Mouse (Mus musculus) frontal cortex, postnatal 10 days (tissue): Measurements from ENCODE around the gene Cdc42ep4.

Experiments
- DNase-seq, 2 experiments: peaks; one replicate each; pipeline ENCODE4 v3.0.0; 2022; ENCODE audit warnings: low spot score in 2 of 2, mixed read lengths in 1 of 2

The Cdc42ep4 gene

DNA sequence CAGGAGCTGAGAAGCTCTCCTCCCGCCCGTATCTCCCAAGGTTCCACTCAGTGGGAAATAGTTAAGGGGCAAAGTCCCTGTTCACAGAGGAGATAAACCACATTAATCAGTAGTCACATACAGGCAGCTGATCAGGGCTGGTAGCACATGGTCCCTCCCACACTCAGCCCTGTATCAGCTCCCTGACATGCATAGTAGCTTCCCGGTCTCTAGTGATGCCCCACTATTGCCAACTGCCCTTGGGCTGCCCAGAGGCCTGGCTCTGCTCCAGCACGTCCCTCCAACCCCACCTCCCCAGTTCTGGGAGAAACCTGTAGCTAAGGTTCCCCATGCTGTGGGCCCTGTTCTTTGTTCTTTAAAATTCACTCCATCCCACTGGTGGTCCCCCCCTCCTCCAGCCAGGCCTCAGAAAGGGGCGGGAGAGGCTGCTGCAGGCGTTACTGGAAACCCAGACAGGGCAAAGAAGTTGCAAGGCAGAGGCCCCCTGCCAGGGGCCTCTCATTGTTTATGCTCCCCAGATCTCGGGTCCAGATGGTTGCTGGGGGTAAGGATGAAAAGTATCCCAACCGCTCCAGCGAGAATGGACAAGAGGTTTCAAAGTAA, 1.8 kb downstream of the Cdc42ep4 start:
- DNase-seq, result no peak

DNA sequence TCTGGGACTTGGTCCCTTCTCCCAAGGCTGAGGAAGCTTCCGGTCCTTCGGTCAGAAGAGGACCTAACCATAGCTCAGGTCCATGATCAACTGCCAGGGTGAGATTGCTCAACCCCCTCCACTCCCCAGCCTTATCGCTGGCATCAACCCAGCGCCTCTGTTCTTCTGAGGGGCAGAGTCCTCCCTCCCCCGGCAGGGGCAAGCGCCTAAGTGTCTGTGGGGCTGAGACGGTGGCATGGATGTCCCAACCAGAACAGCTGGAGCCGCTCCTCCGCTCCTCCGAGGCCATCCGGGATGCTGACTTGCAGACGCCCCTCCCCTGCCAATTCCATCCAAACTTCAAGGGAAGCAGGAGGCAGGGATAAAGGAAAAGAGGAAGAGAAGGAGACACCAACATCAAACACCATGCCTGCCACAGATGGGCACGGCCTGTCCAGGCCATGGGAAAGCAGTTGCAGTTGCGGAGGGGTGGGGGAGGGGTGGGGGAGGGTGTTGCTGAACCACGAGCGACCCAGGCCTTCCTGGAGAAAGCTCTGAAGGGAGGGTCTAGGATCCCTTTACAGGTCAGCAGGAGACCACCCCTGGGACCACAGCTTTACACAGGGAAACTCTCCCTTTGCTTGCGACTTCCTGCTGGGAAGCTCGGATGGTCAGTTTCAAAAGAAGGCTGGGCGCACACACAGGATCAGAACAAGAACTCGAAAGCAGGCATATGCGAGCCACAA, 2.7 kb downstream of the Cdc42ep4 start:
- no peak for DNase-seq

DNA sequence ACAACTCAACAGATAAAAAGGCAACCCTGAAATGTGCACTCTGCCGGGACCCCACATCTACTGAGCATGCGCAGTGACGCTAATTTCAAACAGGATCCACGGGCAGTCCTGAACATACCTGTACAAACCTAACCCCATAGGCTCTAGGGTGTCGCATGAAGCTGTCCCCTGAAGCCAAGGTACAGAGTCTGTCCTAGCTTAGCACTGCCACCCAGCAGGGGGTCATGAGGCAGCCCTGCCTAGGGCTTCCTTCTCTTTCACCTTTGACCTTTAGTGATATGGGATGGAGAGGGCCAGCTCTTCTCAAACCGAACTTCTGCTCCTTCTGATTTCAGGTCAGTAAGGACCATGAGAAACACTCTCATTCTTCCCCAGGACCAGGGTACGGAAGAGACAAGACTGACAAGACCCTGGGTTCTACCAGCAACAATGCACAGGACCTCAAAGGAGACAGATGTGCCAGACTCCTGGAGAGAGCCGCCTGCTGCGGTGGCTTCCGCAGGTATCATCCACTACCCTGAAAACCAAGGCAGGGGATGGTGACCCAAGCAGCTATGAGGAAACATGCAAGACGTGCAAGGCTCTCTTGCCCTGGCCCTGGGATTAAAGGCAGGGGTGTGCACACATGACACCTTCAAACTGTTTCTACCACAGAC, 3.8 kb downstream of the Cdc42ep4 start:
- no peak for DNase-seq

DNA sequence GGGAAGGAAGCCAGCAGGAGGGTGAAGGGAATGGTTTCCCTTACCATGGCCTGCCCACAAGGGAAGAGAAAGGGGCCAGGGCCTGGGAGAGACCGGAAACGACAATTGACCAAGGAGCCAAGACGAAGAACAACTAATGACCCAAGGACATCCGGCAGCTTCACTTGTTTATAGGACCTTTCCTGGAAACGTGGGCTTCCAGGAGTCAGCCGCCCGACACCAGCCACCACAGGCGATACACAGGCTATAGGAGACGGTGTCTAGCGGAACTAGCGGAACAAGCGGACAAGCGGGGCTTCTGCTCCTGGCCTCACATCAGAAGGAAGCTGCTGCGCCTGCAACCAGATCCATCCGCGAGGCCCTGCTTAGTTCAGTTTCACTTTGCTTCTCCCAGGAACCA, 4.6 kb downstream of the Cdc42ep4 start:
- DNase-seq, result no peak

DNA sequence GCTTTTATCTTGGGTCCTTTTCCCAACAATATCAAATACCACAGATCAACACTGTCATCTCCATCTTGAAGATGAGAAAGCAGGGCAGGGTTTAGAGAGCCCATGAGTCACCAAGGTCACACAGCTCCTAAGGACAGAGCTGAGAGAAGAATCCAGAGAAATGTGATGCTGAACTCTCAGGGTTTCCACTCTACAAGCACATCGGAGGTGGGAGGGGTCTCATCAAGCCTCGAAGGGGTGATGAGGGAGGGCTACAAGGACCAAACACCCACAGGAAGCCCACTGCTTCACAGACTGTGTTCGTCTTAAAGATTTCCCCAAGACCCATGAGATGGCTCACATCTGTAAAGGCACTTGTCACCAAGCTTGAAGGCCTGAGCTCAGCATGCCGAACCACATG, 5.7 kb downstream of the Cdc42ep4 start:
- DNase-seq, result no peak

DNA sequence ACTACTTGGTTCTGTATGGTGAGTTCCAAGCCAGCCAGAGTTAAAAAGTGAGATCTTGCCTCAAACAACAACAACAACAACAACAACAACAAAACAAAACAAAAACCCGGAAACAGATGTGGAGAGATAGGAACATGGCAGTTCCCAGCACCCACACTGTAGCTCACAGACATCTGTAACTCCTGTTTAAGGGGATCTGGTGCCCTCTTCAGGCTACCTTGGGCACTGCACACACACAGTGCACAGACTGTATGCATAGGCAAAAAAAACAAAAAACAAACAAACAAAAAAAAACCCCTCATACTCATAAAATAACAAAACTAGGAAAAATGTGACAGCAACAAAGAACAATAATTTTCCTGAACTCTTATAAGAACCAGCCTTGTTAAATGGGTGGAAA, 8.7 kb downstream of the Cdc42ep4 start:
- no peak for DNase-seq

DNA sequence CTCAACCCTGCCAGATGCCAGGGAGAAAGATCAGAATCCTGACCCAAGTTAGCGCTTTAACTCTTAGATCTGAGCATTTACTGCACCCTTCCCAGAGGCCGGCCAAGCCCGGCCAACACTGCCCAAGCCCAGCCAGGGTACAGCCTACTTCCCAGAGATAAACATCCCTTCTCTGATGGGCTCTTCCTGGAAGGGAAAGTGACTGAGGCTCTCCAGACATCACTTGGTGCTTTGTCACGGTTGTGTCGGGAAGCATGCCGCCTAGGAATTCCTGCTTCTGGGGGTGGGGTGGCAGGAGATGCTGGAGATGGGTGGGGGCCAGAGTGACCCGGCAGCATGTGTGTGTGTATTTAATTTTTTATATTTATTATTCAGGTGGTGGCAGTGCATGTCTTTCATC, 11.6 kb downstream of the Cdc42ep4 start:
- DNase-seq, result no peak

DNA sequence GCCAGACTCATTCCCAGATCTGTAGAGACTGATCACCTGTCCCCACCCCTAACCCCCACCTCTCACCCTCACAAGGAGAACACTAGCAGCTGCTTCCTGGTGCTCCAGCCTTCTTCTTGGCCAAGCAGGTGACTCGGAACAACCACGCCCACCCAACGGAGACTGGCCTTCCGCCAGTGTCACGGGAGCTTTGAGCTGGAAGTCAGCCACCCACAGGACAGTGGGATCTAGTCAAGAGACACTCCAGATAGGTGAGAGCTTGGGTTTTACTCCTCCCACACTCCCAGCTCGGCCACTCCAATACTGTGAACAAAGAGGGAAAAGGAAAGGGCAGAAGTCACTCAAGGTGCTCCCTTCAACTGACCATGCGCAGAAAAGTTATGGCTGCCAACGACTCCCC, 12.5 kb downstream of the Cdc42ep4 start:
- DNase-seq, result no peak

DNA sequence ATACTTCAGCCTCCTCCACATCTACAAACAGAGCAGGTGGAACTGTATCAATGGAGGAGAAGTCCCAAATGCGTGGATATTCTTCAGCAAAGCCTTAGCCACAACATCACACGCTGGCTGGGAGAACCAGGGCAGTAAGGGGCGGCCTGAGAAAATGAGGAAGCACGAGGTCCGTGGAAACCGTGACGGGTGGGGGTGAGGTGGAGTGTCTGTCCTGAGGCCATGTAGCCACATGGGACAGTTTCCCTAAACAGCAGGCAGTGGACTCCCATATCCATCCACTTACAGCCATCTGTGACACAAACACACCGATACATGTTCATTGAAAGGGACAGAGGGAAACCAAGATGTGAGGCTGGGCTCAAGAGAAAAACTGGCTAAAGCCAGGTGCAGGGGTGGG, 13.8 kb downstream of the Cdc42ep4 start:
- no peak for DNase-seq

DNA sequence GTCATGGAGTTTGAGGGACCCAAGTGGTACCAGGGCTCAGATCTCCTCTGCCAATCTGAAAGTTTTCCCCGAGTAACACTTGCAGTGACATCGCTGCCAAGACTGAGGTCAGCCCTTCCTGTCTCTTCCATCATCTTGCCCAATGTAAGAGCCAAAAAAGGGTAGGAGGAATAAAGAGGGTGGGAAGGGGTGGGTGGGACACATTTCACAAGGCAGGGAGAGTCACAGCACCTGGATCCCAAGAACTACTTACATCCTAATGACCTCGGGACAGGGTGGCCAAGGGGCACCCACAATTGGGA, 14.2 kb downstream of the Cdc42ep4 start:
- no peak for DNase-seq

DNA sequence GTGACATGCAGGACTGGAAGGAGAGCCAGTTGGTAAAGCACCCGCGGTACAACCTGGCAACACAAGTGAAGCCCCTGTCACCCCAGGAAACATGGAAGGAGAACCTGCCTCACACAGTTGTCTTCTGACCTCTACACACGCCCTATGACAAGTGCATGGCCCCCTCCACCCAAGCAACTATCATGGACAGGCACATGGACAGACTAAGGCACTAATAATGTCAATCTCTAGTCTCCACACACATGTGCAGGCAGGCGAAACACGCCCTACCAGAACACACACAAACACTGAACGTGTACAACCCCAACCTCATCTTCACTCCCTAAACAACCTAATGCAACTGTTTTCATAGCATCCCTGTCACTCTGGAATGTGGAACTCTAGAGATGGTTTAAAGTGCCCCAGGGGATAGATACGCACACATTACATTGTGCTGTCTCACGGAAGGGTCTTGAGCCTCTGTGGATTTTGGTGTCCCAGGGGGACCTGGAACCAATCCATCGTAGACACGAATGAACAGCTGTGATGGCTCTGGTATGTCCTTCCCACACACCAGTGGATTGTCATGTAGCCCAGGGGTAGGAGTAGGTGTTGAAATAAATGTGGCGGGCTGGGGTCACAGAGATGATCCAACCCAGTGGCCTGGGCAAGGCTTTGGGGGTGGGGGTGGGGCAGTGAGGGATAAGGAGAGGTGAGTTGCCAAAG, 14.7 kb downstream of the Cdc42ep4 start:
- no peak for DNase-seq

DNA sequence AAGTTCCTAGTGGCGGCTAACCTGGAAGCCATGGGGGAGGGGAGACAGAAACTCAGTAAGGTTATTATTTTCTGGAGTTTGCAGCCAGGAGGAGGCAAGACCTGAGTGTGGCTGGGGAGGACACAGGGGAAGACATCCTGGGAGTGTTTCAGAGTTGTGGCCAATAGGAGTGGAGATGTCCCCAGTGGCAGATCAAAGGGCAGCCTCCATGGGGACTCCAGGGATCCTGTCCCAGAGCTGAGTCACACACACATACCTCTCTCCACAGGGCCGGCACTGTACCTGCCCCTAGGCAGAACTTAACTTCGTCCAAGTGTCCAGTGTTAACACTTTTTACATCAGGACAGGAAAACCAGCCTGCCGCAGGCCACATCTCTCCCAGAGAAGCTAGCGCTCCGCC, 16.5 kb downstream of the Cdc42ep4 start:
- DNase-seq, result no peak

DNA sequence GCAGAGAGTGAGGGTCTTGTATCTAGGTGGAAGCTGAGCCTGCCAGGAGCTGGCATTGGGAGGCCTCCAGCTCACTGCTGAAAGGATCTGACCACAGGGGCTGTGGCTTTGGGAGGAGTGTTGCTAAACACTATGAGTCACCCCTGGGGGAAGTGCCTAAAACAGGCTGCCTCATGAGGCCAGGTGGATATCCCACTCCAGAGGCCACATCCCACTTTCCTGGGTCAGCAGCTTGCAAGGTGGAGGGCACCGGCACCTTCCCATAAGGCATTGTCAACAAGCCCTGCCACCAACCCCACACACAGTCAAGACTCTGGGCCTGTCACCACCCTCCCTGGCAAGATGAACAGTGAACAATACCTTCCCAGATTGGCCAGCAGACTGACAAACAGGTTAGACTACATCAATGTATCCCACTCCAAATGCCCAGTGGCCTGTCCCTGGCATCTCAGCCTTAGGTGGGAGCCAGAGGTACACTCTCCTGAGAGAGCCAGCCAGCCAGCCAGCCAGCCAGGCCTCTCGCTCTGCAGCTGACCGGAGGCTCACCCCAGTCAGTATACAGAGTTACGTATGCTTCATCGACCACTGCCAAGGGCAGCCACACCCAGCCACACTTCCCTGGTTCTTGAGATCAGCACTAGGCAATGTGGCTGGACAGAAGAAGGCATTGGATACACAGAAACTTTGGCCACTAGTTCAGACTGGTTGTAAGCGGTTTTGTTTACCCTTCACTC, 17.9 kb downstream of the Cdc42ep4 start:
- no peak for DNase-seq

DNA sequence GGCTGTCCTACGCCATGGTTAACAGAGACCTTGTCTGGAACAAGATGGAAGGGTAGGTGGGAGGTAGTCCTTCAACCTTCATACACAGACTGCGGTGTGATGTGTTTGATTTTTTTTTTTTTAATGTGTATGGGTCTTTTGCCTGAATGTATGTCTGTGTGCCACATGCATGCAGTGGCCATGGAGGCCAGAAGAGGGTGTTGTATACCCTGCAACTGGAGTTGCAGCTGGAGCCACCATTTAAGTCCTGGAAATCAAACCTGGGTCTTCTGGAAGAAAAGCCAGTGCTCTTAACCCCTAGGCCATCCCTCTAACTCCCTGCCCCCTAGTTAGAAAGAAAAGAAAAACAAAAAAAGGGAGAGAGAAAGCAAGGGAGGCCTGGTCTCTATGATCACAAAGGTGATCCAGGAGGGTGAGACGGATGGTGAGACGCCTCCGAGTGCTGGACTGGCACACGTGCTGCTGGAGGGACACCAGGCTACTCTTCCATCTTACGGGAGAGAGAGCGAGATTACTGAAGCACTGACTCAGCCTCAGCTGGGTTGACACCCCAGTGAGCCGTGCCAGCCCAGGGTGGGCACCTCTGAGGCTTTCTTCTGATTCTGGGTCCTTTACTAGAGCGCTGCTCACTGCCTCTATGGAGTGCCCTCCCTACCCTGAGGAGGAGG, 19.6 kb downstream of the Cdc42ep4 start:
- DNase-seq, result no peak

DNA sequence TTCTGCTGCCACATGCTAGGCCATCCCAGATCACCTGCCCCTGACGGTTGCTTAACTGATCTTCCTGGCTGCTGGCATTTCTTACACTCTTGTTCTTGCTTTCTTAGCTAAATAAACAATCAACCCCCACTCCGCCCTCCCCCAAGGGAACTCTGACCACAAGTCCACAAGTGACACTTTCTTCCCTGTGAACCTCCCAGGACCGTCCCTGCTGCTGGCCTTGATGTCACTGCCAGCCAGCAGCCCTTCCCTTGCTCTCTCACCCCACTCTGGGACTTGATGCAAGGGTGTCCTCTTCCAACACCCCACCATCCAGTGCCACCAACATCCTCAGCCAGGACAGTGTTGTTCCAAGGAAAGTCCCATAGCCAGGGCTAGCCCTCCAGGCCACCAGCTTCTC, 20.8 kb downstream of the Cdc42ep4 start:
- DNase-seq, result no peak

DNA sequence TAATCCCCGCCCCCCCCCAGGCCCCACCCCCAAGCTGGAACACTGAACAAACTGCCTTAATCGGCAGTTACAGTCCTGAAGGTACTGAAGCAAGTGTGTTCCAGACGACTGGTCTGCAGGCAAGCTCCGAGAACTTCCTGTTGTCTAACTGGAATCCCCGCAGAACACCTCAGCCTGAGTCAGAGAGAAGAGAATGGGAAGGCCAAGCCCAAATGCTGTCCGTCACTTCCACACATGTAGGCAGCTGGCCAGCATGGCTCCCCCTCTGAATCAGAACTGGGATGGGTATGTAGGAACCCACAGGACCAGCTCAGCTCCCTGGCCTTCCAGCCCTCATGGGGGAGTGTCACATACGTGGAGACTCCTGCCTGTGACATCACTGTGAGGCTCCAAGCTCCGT, 21.8 kb downstream of the Cdc42ep4 start:
- DNase-seq, result no peak

DNA sequence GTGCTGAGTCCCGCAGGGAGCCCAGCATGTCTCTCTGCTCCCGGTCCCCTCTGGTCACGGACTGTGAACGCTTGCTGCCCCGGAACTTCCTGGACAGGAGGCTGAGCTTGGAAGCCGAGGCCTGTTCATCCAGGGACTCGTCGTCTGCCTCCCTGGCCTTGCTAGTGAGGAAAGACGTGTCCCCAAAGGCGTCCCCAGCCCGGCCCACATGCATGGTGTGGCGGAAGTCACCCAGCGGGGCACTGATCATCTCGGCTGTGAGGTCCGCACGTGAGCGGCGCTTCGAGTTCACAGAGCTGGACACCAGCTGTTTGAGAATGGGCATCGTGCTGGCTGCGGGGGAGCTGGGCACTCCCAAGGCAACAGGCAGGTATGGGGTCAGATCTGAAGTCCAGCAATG, 22.4 kb downstream of the Cdc42ep4 start:
- DNase-seq, result no peak

DNA sequence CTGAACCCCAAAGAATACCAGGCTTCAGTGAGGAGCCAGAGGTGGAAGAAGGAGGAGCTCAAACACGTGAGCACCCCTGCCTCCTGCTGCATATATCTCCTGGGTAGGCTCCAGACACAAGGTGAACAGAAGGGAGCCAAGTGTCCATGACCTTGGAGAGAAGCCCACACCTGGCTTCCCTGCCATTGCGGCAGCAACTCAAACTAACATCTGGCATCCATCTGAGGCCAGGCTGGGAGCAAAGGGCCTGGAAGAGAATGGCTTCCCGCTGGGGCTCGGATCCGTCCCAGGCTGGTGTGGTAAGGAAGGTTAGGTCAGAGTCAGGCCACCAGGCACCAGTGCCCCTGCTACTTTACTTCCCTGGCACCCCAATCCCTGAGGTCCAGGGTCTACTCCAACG, 23.7 kb downstream of the Cdc42ep4 start:
- no peak for DNase-seq

DNA sequence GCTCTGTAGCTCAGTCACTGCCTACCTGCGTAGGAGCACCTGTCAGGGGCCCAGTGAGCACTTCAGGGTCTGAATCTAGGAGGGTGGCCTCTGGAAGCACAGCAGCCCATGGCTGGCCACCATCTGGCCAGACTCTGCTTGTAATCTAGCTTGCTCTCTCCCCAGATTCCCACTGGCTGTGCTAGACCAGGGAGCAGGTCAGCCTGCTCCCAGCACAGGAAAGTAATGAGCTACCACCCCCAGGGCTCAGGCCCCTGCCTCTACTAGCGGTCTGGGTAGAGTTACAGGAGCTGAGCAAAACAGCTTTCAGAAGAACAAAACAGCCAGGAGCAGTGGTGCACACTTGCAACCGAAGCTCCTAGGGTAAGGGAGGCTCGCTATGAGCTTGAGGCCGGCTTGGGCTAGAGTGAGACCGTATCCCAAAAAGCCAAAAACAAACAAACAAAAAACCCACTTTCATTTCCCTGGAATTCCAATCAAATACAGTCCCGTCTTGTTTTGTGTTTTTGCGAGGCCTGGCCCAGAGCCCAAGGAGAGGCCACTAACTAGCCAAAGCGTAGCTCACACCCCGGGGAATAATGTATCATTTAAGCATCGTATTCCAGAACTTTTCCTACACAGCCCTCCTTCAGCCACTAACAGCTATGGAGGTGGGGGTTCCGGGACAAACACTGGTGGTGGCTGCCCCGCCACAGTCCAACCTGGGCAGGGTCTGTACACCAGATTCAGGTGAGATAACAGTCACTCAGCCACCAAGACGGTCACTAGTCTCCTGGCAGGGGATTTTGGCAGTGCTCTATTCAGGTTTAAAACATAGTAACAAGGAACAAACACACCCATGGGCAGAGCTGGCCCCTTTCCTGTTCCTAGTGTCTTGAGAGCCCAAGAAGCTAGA, 24.4 kb downstream of the Cdc42ep4 start:
- no peak for DNase-seq

DNA sequence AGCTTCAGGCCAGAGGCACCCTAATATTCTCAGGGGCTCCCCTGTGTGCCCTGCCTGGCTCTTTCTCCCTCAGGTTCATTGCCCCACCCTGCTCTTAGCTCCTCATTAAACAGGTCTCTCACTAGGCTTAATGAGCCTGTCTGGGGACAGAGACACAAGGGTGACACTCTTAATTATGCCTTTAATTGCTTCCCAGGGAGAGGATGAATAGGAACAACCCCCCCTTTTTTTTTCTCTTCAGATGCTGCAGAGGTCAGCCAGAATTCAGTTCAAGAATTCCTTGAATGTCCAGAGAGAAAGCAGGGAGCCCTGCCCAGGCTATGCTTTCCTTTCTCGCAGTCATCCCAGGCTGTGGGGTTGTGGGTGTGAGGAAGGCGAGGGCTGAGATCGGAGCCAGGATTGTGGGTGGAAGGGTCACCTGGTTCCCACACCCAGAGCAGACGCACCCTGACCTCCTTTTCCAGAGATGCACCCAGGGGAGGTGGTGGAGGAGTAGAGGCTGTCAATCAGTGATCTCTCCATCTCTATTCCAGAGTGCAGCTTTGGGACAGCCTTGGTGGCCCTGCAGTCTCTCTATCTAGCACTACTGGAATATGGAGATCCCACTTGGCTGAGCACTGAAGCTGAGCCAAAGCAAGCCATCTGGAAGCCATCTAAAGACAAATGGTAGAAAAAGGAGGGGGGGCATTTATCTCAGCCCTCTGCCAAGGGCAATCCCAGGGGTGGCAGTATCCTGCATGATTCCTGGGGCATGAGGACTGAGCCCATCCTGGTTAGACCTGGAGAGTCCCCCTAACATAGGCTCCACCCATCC, 26.2 kb downstream of the Cdc42ep4 start:
- no peak for DNase-seq
